8 mouse cellular contexts compared by ENCODE assay signal in the genomic region with DNA sequence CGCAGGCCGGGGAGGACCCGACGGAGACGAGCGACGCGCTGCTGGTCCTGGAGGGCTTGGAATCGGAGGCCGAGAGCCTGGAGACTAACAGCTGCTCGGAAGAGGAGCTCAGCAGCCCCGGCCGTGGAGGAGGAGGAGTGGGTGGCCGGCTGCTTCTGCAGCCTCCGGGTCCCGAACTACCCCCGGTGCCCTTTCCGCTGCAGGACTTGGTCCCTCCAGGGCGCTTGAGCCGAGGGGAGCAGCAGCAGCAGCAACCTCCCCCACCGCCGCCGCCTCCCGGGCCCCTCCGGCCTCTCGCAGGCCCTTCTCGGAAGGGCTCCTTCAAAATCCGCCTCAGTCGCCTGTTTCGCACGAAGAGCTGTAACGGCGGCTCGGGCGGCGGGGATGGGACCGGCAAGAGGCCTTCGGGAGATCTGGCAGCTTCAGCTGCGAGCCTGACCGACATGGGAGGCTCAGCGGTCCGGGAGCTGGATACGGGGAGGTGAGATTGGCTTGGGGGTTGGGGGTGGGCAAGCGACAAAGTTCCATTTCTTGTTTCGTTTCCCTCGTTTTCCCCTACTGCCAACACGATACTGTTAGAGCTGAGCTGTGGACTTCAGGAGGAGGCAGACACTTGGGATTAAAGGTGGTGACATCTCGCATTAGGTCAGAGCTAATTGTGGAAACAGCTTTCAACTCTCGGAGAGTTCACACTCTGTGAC. TPM values are rescaled to one million over a fixed set of nuclear protein-coding genes. Genes with fewer than 3 reads are reported as not detected.
DNase-seq lines count a peak whose midpoint lies in the region; ATAC-seq and TF ChIP-seq lines count a peak whose summit lies in the region.

No protein-coding gene starts in this region.

- under 1% methylated on average over 42 of the region's 49 CpGs for WGBS in embryonic facial prominence, embryonic 12.5 days
- under 1% methylated on average over 44 of the region's 49 CpGs for WGBS in heart, embryonic 14.5 days
- WGBS in spleen, adult 2 months, result under 1% methylated on average over 45 of the region's 49 CpGs

- H3K4me3 ChIP-seq in embryonic facial prominence, embryonic 12.5 days, result peak overlapping the region; percentile 99
- peak overlapping the region; percentile 85 to 97 for H3K4me3 ChIP-seq in heart, embryonic 14.5 days (ENCODE audit: control insufficient read depth in 1 of 2, insufficient read depth in 1 of 2, low read depth in 1 of 2, low read length in 2 of 2)
- peak overlapping the region; percentile 86 for H3K4me3 ChIP-seq in spleen, adult 2 months (ENCODE audit: extremely low read depth, insufficient read depth, insufficient read length)

- DNase-seq in adrenal gland, adult 18-20 months (ENCODE audit: low spot score in 2 of 2), result peak; percentile 49 to 50
- DNase-seq in adrenal gland, adult 8-10 months, result no peak
- DNase-seq in R1 (ENCODE audit: low read depth, low spot score), result peak; percentile 32
- peak; percentile 21 to 58 for DNase-seq in kidney, postnatal 36 days
- peak in 1 of 2 experiments; percentile 13 for DNase-seq in spleen, adult 2 months (ENCODE audit: low read depth in 1 of 2, low spot score in 2 of 2)

- TF ChIP-seq CTCF in spleen, adult 2 months (IDR thresholded peaks at IDR 0.05; ENCODE audit: extremely low read depth, insufficient read depth, insufficient read length, insufficient replicate concordance), result no peak

- H3K36me3 ChIP-seq in embryonic facial prominence, embryonic 12.5 days, result no peaks in the 10 kb centered on the region
- H3K36me3 ChIP-seq in heart, embryonic 14.5 days (ENCODE audit: control insufficient read depth, insufficient read depth, low read length), result peaks cover under 1% of the 10 kb centered on the region; the same call in 1 of the 2 replicates
- H3K36me3 ChIP-seq in spleen, adult 2 months (ENCODE audit: control insufficient read depth, insufficient read depth, low read length), result peaks cover 1% of the 10 kb centered on the region; the same call in 1 of the 2 replicates

- ATAC-seq in embryonic facial prominence, embryonic 12.5 days (ENCODE audit: insufficient number of reproducible peaks, insufficient read depth, low FRiP score, low TSS enrichment), result 0 out of 2 replicates have a peak, but pooled peaks have one; percentile 2
- ATAC-seq in heart, embryonic 14.5 days (ENCODE audit: insufficient number of reproducible peaks, insufficient read depth, low FRiP score, low read depth), result peak; percentile 23; the same call in 1 of the 2 replicates
- ATAC-seq in megakaryocyte progenitor cell, adult 5-6 weeks (replicated peaks; ENCODE audit: poor library complexity), result peak; percentile 15

- peak overlapping the region; percentile 90 for H3K4me2 ChIP-seq in embryonic facial prominence, embryonic 12.5 days (replicated peaks)
- H3K4me2 ChIP-seq in heart, embryonic 14.5 days (ENCODE audit: low read length), result peak overlapping the region; percentile 75

- no peak for TF ChIP-seq POLR2A in spleen, adult 2 months (IDR thresholded peaks at IDR 0.05; ENCODE audit: low read depth, low read length)

- H3K27ac ChIP-seq in embryonic facial prominence, embryonic 12.5 days, result peak overlapping the region; percentile 86
- peak overlapping the region; percentile 95 to 98 for H3K27ac ChIP-seq in heart, embryonic 14.5 days (replicated peaks in 1 of 2; ENCODE audit: control insufficient read depth in 1 of 2, insufficient read depth in 1 of 2, low read depth in 2 of 2, low read length in 2 of 2)
- no peak overlapping the region; the same call in 1 of the 2 replicates for H3K27ac ChIP-seq in spleen, adult 2 months (ENCODE audit: insufficient read depth, low read length)

- peaks cover 25% of the 10 kb centered on the region for H3K4me1 ChIP-seq in embryonic facial prominence, embryonic 12.5 days
- H3K4me1 ChIP-seq in heart, embryonic 14.5 days (ENCODE audit: control insufficient read depth in 2 of 2, insufficient read depth in 2 of 2, low read length in 2 of 2), result peaks cover 7 to 32% of the 10 kb centered on the region in 2 experiments
- peaks cover 4% of the 10 kb centered on the region; the same call in 1 of the 2 replicates for H3K4me1 ChIP-seq in spleen, adult 2 months (ENCODE audit: control insufficient read depth, insufficient read depth, insufficient read length)

- peak overlapping the region; percentile 99 for H3K9ac ChIP-seq in embryonic facial prominence, embryonic 12.5 days
- H3K9ac ChIP-seq in heart, embryonic 14.5 days (ENCODE audit: low read length), result peak overlapping the region; percentile 100

- no peaks in the 10 kb centered on the region for H3K27me3 ChIP-seq in embryonic facial prominence, embryonic 12.5 days
- H3K27me3 ChIP-seq in heart, embryonic 14.5 days (ENCODE audit: control insufficient read depth, insufficient read depth, low read length), result no peaks in the 10 kb centered on the region
- no peaks in the 10 kb centered on the region for H3K27me3 ChIP-seq in spleen, adult 2 months (ENCODE audit: control insufficient read depth, insufficient read depth, low read length)

- no peaks in the 10 kb centered on the region for H3K9me3 ChIP-seq in embryonic facial prominence, embryonic 12.5 days
- H3K9me3 ChIP-seq in heart, embryonic 14.5 days (ENCODE audit: control insufficient read depth, low read length), result no peaks in the 10 kb centered on the region

RNA-seq across cellular contexts. Expression of a gene that starts 0.7 kb away (rescaled TPM):
- total RNA-seq in adrenal gland, adult 18-20 months (2021), result 10 to 100 TPM; 21.1 to 22.2 TPM
- total RNA-seq in adrenal gland, adult 8-10 months (2022), result 10 to 100 TPM; 22.2 to 28.3 (median 24.9) TPM
- polyA plus RNA-seq in embryonic facial prominence, embryonic 12.5 days (2016; fragmentation: Nextera tagmentation; extraction: Ambion mirVana), result 5.5 and 6.1 TPM in 2 replicates
- 2.2 and 3.6 TPM in 2 replicates for polyA plus RNA-seq in heart, embryonic 14.5 days (2014; fragmentation: Nextera tagmentation; extraction: Ambion mirVana)
- 5.3 and 7.2 TPM in 2 replicates for total RNA-seq in megakaryocyte progenitor cell, adult 5-6 weeks (2015)
- 10.2 and 11.0 TPM in 2 replicates for total RNA-seq in megakaryocyte progenitor cell, adult 5-6 weeks (2017)
- polyA plus RNA-seq in spleen, adult 2 months (2012; rRNA removed), result 6.0 and 6.1 TPM in 2 replicates

RNA-seq across cellular contexts. Expression of a gene that starts 11.2 kb away (rescaled TPM):
- total RNA-seq in adrenal gland, adult 18-20 months (2021), result 1 to 10 TPM; 1.3 to 2.0 TPM
- total RNA-seq in adrenal gland, adult 8-10 months (2022), result 1 to 10 TPM in 3 of 4 experiments, under 1 TPM in 1; 0.96 to 6.4 (median 4.0) TPM
- 0.15 TPM in 2 replicates for polyA plus RNA-seq in embryonic facial prominence, embryonic 12.5 days (2016; fragmentation: Nextera tagmentation; extraction: Ambion mirVana)
- 0.05 TPM in 2 replicates for polyA plus RNA-seq in heart, embryonic 14.5 days (2014; fragmentation: Nextera tagmentation; extraction: Ambion mirVana)
- 0.02 and 0.05 TPM in 2 replicates for total RNA-seq in megakaryocyte progenitor cell, adult 5-6 weeks (2015)
- total RNA-seq in megakaryocyte progenitor cell, adult 5-6 weeks (2017), result 0.10 TPM in 1 of 2 replicates, not detected in the other
- polyA plus RNA-seq in spleen, adult 2 months (2012; rRNA removed), result 0.02 and 0.05 TPM in 2 replicates

RNA-seq across cellular contexts. Expression of a gene that starts 47.6 kb away (rescaled TPM):
- total RNA-seq in adrenal gland, adult 18-20 months (2021), result 10 to 100 TPM; 29.7 to 40.0 TPM
- total RNA-seq in adrenal gland, adult 8-10 months (2022), result 10 to 100 TPM; 31.1 to 42.8 (median 35.9) TPM
- polyA plus RNA-seq in embryonic facial prominence, embryonic 12.5 days (2016; fragmentation: Nextera tagmentation; extraction: Ambion mirVana), result 45.0 and 51.4 TPM in 2 replicates
- 56.2 and 59.2 TPM in 2 replicates for polyA plus RNA-seq in heart, embryonic 14.5 days (2014; fragmentation: Nextera tagmentation; extraction: Ambion mirVana)
- total RNA-seq in megakaryocyte progenitor cell, adult 5-6 weeks (2015), result 34.7 and 43.6 TPM in 2 replicates
- 22.4 and 23.1 TPM in 2 replicates for total RNA-seq in megakaryocyte progenitor cell, adult 5-6 weeks (2017)
- polyA plus RNA-seq in spleen, adult 2 months (2012; rRNA removed), result 5.5 and 5.6 TPM in 2 replicates

RNA-seq across cellular contexts. Expression of a gene that starts 52.2 kb away (rescaled TPM):
- 10 to 100 TPM; 22.1 to 25.4 TPM for total RNA-seq in adrenal gland, adult 18-20 months (2021)
- 10 to 100 TPM; 23.3 to 36.4 (median 31.8) TPM for total RNA-seq in adrenal gland, adult 8-10 months (2022)
- polyA plus RNA-seq in embryonic facial prominence, embryonic 12.5 days (2016; fragmentation: Nextera tagmentation; extraction: Ambion mirVana), result 8.5 and 10.1 TPM in 2 replicates
- polyA plus RNA-seq in heart, embryonic 14.5 days (2014; fragmentation: Nextera tagmentation; extraction: Ambion mirVana), result 7.1 and 8.4 TPM in 2 replicates
- 6.3 and 8.0 TPM in 2 replicates for total RNA-seq in megakaryocyte progenitor cell, adult 5-6 weeks (2015)
- 5.6 and 6.1 TPM in 2 replicates for total RNA-seq in megakaryocyte progenitor cell, adult 5-6 weeks (2017)
- 39.7 and 50.2 TPM in 2 replicates for polyA plus RNA-seq in spleen, adult 2 months (2012; rRNA removed)
